Mouse (Mus musculus) forebrain, embryonic 14.5 days (tissue): ENCODE data around the gene Olfm2. TPM values are rescaled to one million over a fixed set of nuclear protein-coding genes. Genes with fewer than 3 reads are reported as not detected.
A peak's percentile ranks its signal among the peaks of the same experiment; 100 is the strongest.

ENCODE experiments used
- ATAC-seq: fragments of 200-750 bp; cut with Nextera tagmentation; 2 replicates; pipeline ENCODE4 v1.8.0; 2017; ENCODE audit warnings: mild to moderate bottlenecking, moderate library complexity
- DNase-seq: peaks from one replicate; pipeline ENCODE4 v3.0.0-alpha.2; 2015; ENCODE audit warnings: low spot score
- H3K27ac ChIP-seq: fragments of 300-500 bp; sonication (generic); 2 replicates; pipeline ENCODE4 v1.5.1; 2014; ENCODE audit warnings: low read depth, mild to moderate bottlenecking, control low read depth, low read length, moderate library complexity
- H3K27me3 ChIP-seq: fragments of 300-500 bp; sonication (generic); replicated peaks from 2 replicates; pipeline ENCODE4 v1.6.1; 2014; ENCODE audit warnings: low read length, control low read depth, mixed read lengths; ENCODE audit not compliant: control insufficient read depth, insufficient read depth
- H3K36me3 ChIP-seq: fragments of 300-500 bp; sonication (generic); 2 replicates; pipeline ENCODE4 v1.6.1; 2014; ENCODE audit warnings: low read length, control low read depth; ENCODE audit not compliant: control insufficient read depth, insufficient read depth
- H3K4me1 ChIP-seq: fragments of 300-500 bp; sonication (generic); 2 replicates; pipeline ENCODE4 v1.6.1; 2014; ENCODE audit warnings: antibody characterized with exemption, low read length, control low read depth; ENCODE audit not compliant: control insufficient read depth, insufficient read depth
- H3K4me2 ChIP-seq: fragments of 300-500 bp; sonication (generic); 2 replicates; pipeline ENCODE4 v1.6.1; 2014; ENCODE audit warnings: mild to moderate bottlenecking, control low read depth, low read length
- H3K4me3 ChIP-seq: fragments of 300-500 bp; sonication (generic); 2 replicates; pipeline ENCODE4 v1.5.1; 2014; ENCODE audit warnings: low read depth, low read length, control low read depth
- H3K9ac ChIP-seq: fragments of 300-500 bp; sonication (generic); 2 replicates; pipeline ENCODE4 v1.6.1; 2014; ENCODE audit warnings: mild to moderate bottlenecking, low read length, control low read depth, moderate library complexity
- H3K9me3 ChIP-seq: fragments of 300-500 bp; sonication (generic); replicated peaks from 2 replicates; pipeline ENCODE4 v1.6.1; 2016; ENCODE audit warnings: low read length, control low read depth, mixed read lengths; ENCODE audit not compliant: control insufficient read depth
- WGBS: fragments of 180-500 bp; shearing (Covaris S2); extraction: QIAGEN DNeasy Blood & Tissue Kit; methylation state at CpG from one replicate; pipeline ENCODE4 v1.1.7; 2014; 5-methylcytosine and 5-hydroxymethylcytosine counted together
- polyA plus RNA-seq: library from polyadenylated mRNA; unstranded; fragments of >200 nt; fragmentation: Nextera tagmentation; extraction: Ambion mirVana; gene quantifications from 2 replicates; pipeline ENCODE4 v1.2.1, GENCODE M21; 2014

Gene Olfm2
- polyA plus RNA-seq = 88.7 and 113 TPM in 2 replicates

DNA sequence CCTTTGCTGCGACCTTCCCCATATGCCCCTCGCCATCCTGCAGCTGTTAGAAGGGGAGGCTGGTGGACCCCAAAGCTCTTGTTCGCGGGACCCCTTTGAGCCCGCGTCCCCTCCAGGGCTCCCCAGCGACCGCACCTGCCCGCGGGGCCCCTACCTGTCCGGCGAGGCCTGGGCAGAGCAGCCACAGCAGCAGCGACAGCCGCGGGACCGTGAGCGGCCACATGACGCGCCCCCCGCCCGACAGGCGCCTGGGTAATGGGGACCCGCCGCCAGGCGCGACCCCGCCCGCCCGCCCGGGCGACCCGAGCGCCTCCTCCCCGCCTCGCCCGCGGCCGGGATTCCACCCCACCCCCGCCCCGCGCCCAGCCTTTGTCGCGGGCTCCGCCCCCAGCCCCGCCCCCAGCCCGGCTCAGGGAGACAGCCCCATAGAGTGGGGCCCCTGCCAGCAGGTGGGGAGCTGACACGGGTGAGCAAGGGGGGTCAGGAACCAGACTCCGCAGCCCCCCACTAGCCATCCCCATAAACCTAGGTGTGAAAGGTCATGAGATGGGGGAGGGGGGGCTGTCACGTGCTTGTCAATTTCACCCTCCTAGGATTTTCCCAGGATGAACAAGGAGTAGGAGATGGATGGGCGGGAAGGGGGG, at the start of gene Olfm2:
Gene Olfm2, minus strand, starts transcription at position 333 of the 644 bp plus-strand sequence.
- WGBS = 1% methylated on average over 26 of the region's 50 CpGs
- H3K36me3 ChIP-seq = no peaks in the 10 kb centered on the region
- peak within 1 kb of the TSS; percentile 77 for H3K4me2 ChIP-seq
- H3K27me3 ChIP-seq = peaks cover 16% of the 10 kb centered on the region
- DNase-seq = peak; percentile 67
- peak within 1 kb of the TSS; percentile 60 for H3K4me3 ChIP-seq
- peak within 1 kb of the TSS; percentile 82 for H3K9ac ChIP-seq
- H3K4me1 ChIP-seq = peaks cover 5% of the 10 kb centered on the region
- peak; percentile 68 for ATAC-seq
- H3K9me3 ChIP-seq = no peaks in the 10 kb centered on the region
- H3K27ac ChIP-seq = no peak within 1 kb of the TSS; the same call in 1 of the 2 replicates

DNA sequence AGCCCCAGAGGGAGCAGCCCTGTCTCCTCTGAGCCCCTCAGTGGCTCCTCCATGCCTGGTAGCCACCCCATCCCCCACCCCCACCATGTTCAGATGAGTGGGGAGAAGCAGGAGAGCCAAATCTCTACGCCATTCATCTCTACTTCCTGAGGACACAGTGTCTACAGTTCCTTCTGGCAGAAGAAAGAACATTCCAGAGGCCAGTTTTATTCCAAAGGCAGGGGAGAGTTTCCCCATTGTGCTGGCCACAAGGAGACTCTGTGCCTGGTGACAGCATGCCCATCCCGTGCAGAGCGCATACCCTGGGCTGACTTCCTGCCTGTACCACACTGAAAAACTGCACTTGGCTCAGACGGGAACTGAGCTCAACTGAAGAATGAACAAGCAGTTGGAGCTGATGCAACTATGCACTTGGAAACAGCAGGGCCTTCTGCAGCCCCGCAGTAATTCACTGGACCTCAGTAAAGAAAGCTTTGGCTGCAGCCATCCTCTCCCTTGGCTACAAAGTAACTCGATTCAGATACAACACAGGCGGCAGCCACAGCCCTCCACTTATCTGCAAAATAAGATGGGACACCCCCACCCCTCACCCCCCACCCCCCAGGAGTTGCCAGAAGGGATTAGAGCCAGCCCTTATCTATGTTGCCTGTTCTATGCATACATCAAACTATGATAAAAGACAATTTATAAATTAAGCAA, 48.1 kb upstream of the Olfm2 start:
- ATAC-seq = no peak; the same call in 1 of the 2 replicates
- WGBS = 36% methylated on average over 7 of the region's 7 CpGs
- H3K4me3 ChIP-seq = no peak overlapping the region
- no peaks in the 10 kb centered on the region for H3K4me1 ChIP-seq
- H3K9me3 ChIP-seq = no peaks in the 10 kb centered on the region
- H3K4me2 ChIP-seq = no peak overlapping the region
- no peaks in the 10 kb centered on the region for H3K27me3 ChIP-seq
- peak; percentile 52 for DNase-seq
- H3K9ac ChIP-seq = no peak overlapping the region
- no peak overlapping the region for H3K27ac ChIP-seq
- no peaks in the 10 kb centered on the region for H3K36me3 ChIP-seq

DNA sequence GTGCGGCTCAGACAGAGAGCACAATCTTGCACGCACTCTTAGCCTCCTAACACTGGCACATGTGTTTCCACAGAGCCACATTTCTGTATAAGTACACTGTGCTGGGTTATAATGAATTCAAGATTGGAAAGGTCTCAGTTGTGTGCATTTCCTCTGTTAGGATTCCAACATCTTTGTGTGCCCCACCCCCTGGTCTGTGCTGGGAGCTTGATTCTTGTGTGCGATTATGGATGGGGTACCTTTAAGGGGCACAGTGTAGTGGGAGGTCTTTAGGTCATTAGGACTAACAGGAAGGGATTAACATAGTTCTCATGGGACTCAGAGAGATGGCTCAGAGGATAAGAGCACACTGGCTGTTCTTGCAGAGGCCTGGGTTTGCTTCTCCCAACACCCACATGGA, 44.2 kb upstream of the Olfm2 start:
- no peak for DNase-seq
- no peak overlapping the region for H3K9ac ChIP-seq
- 55% methylated on average over 3 of the region's 3 CpGs for WGBS

DNA sequence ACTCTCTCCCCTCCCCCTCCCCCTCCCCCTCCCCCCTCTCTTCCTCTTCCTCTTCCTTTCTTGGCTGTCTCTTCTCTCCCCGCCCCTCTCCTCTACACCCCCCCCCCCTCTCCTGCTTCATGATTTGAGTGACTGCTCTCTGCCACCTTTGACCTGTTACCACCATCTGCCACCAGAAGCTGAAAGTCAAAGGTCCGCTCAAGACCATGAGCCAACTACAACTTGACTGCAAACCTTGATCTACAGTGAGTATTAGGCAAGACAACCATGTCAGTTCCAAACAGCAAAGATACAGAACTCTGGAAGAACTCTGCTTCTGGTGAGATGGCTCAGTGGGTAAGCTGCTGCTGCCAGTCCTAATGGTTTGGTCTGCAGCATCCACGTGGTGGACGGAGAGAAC, 43.5 kb upstream of the Olfm2 start:
- no peak overlapping the region for H3K27ac ChIP-seq
- DNase-seq (no peak), ATAC-seq (no peak)
- no peaks in the 10 kb centered on the region for H3K9me3 ChIP-seq
- H3K4me2 ChIP-seq = no peak overlapping the region
- H3K4me1 ChIP-seq = no peaks in the 10 kb centered on the region
- no peak overlapping the region for H3K9ac ChIP-seq
- no peaks in the 10 kb centered on the region for H3K27me3 ChIP-seq
- WGBS = 80% methylated on average over 3 of the region's 4 CpGs
- H3K36me3 ChIP-seq = no peaks in the 10 kb centered on the region
- no peak overlapping the region for H3K4me3 ChIP-seq

More for the DNA sequence above, 44.2 kb upstream of the Olfm2 start:
- no peaks in the 10 kb centered on the region for H3K4me1 ChIP-seq
- H3K27ac ChIP-seq = no peak overlapping the region
- H3K27me3 ChIP-seq = no peaks in the 10 kb centered on the region
- no peaks in the 10 kb centered on the region for H3K36me3 ChIP-seq
- H3K4me3 ChIP-seq = no peak overlapping the region
- H3K9me3 ChIP-seq = no peaks in the 10 kb centered on the region
- no peak for ATAC-seq
- no peak overlapping the region for H3K4me2 ChIP-seq

DNA sequence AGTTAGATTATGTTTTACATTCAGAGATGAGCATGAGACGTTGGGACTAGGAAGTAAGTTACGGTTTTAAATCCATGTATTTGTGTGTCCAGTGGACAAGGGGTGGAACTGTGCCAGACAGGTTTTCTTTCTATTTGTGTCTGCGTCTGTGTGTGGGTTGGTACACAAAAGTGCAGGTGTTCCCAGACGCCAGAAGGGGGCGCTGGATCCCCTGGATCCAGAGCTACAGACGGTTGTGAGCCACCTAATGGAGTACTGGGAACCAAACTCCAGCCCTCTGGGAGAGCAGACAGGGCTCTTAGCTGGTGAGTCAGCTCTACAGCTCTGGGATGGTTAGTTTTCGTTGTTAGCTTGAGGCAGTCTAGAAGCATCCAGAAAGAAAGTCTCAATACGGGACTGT, 41.8 kb upstream of the Olfm2 start:
- Histone ChIP-seq H3K36me3 (no peaks in the 10 kb centered on the region), H3K9ac (no peak overlapping the region), H3K4me2 (no peak overlapping the region), H3K9me3 (no peaks in the 10 kb centered on the region), H3K4me1 (no peaks in the 10 kb centered on the region), H3K27ac (no peak overlapping the region), H3K27me3 (no peaks in the 10 kb centered on the region), H3K4me3 (no peak overlapping the region)
- ATAC-seq = no peak
- no peak for DNase-seq
- 81% methylated on average over 8 of the region's 8 CpGs for WGBS

DNA sequence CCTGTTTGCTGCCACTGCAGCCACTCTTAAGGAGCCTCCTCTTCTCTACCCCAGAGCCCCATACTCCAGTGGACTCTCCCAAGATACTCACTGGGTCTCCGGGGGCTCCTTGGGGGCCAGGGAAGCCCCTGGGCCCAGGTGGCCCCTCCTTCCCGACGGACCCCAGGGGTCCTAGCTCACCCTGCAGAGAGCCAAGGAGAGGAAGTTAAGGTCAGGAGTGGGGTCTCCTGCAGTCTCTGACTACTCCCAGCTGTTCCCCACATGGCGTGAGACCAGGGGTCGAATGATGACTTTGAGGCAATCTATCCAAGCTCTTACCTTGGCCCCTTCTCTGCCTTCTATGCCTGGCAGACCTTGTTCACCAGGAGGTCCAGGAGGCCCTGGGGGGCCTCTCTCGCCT, 38.9 kb upstream of the Olfm2 start:
- no peaks in the 10 kb centered on the region for H3K36me3 ChIP-seq
- H3K4me3 ChIP-seq = no peak overlapping the region
- H3K9ac ChIP-seq = no peak overlapping the region
- H3K4me1 ChIP-seq = no peaks in the 10 kb centered on the region
- no peaks in the 10 kb centered on the region for H3K27me3 ChIP-seq
- DNase-seq (no peak), ATAC-seq (no peak)
- H3K27ac ChIP-seq = no peak overlapping the region
- no peaks in the 10 kb centered on the region for H3K9me3 ChIP-seq
- 87% methylated on average over 6 of the region's 6 CpGs for WGBS
- no peak overlapping the region for H3K4me2 ChIP-seq

DNA sequence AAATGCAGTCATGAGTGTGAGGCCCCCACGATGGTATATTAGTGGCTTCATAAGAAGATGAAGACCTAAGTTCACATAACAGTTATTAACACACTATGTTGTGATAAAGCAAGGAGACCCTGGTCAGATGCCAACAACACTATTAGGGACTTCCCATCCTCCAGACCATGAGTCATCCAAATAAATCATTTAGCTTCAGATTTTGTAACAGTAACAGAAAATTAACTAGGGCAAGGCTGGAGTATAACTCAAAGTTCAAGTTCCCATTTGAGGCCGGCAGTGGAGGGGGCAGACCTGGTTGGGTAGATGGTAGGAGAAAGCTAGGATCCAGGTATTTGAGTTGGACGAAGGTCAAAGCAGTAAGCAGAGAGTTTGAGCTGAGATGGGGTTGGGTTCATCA, 35.1 kb upstream of the Olfm2 start:
- H3K4me1 ChIP-seq = no peaks in the 10 kb centered on the region
- H3K27me3 ChIP-seq = no peaks in the 10 kb centered on the region
- ATAC-seq = no peak
- no peaks in the 10 kb centered on the region for H3K36me3 ChIP-seq
- no peak overlapping the region for H3K9ac ChIP-seq
- H3K4me2 ChIP-seq = no peak overlapping the region
- H3K9me3 ChIP-seq = no peaks in the 10 kb centered on the region
- WGBS = 89% methylated on average over 3 of the region's 3 CpGs
- no peak overlapping the region for H3K4me3 ChIP-seq
- no peak for DNase-seq
- no peak overlapping the region for H3K27ac ChIP-seq

DNA sequence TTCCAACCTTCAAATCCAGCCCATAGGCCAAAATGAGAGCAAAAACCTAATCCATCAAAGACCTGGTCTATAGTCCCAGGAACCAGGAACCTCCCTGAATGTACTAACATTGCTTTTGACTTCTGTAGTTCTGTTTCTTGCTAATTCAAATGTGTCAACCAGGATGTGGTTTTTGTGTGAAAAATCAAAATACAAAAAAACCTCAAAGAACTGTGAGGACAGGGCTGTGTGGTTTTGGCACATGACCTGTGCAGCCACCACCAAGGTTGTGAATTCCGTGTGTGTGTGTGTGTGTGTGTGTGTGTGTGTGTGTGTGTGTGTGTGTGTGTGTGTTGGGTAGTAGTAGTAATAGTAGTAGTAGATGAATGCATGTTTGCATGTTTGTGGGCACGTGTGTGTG, 19.1 kb upstream of the Olfm2 start:
- Histone ChIP-seq H3K4me2 (no peak overlapping the region), H3K4me3 (no peak overlapping the region), H3K9ac (no peak overlapping the region), H3K27ac (no peak overlapping the region), H3K9me3 (no peaks in the 10 kb centered on the region), H3K36me3 (no peaks in the 10 kb centered on the region), H3K27me3 (no peaks in the 10 kb centered on the region), H3K4me1 (peaks cover 10% of the 10 kb centered on the region)
- ATAC-seq (no peak), DNase-seq (no peak)
- WGBS = 89% methylated on average over 2 of the region's 2 CpGs

DNA sequence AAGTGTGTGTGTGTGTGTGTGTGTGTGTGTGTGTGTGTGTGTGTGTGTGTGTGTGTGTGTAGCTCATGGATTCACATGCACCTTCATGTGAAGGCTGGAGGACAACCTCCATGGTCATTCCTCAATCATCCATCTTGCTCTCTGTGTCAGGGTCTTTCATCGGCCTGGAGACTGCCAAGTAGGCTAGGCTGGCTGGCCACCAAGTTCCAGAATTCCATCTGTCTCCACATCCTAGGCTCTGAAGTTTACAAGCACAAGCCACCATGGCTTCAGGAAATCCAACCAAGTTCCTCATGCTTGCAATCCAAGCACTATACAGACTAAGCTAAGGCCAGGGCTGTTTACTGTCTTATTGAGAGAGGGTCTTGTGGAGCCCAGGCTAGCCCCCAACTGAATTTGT, 16.9 kb upstream of the Olfm2 start:
- H3K36me3 ChIP-seq = no peaks in the 10 kb centered on the region
- H3K27ac ChIP-seq = no peak overlapping the region
- no peaks in the 10 kb centered on the region for H3K27me3 ChIP-seq
- ATAC-seq = no peak
- H3K4me2 ChIP-seq = no peak overlapping the region
- peak; percentile 21 for DNase-seq
- no peak overlapping the region for H3K4me3 ChIP-seq
- WGBS = 68% methylated on average over 1 of the region's 1 CpGs
- no peak overlapping the region for H3K9ac ChIP-seq
- no peaks in the 10 kb centered on the region for H3K9me3 ChIP-seq
- peaks cover 10% of the 10 kb centered on the region for H3K4me1 ChIP-seq
